Mouse (Mus musculus): ENCODE data around the gene Trmt112. TPM values are rescaled to one million over a fixed set of nuclear protein-coding genes. Genes with fewer than 3 reads are reported as not detected.
A peak's percentile ranks its signal among the peaks of the same experiment; 100 is the strongest.

Trmt112 gene
- total and polyA plus RNA-seq, 2 experiments from 2014 or later: 85.4 to 110 TPM

DNA sequence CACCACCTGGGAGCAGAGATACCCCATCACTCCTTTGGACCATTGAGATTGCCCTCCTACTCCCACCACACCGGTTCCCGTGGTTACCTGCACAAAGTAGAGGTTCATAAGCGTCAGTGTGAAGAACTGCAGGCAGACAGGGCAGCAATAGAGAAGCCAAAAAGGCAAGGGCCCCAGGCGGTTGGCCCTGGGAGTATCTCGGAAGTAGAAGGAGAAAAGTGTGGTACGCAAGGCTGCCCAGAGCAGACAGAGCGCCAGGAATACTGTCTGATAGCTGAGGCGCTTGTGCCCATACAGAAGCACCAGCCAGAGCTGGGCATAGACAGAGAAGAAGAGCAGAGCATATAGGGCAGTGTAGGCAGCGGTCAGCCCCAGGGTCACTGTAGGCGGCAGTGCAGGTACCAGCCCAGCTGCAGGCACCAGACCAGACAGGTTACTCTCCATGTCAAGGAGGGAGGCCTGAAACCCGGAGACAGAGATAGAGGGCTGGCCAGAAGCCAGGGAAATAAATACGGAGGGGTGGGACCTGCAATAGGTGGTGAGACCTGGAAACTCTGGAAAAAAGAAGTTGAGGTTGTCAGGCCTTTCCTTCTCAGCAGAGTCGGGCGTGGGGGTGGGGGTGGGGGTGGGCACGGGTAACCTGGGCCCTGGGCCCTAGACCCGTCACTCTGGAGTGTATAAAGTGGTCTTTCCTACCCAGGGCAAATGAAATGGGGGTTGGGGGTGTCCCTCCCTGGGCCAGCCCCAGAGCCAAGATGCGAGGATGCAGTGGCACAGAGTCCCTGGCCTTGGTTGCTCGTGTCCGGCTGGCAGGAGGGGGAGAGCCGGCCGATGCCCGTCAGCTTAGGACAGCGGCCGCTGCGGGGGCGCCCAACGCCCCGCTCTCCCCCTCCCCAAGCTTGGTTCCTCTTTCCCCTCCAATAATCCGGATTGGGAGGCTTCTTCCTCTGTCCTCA is 31.2 kb downstream of the Trmt112 start:
- WGBS: 27% methylated on average over 20 of the region's 29 CpGs
- Histone ChIP-seq H3K4me2 (ENCODE audit: low read depth, low read length, poor library complexity, severe bottlenecking) (peak overlapping the region; percentile 100), H3K9me3 (ENCODE audit: low read length) (no peaks in the 10 kb centered on the region), H3K4me3 (ENCODE audit: low read depth, low read length) (peak overlapping the region; percentile 92), H3K36me3 (ENCODE audit: insufficient read depth, low read length) (peaks cover 8% of the 10 kb centered on the region), H3K4me1 (ENCODE audit: insufficient read depth, low read length) (peaks cover 19% of the 10 kb centered on the region), H3K9ac (replicated peaks; ENCODE audit: low read length, poor library complexity, severe bottlenecking) (peak overlapping the region; percentile 89), H3K27ac (ENCODE audit: low read depth, low read length) (peak overlapping the region; percentile 95), H3K27me3 (ENCODE audit: insufficient read depth, low read length) (peaks cover 3% of the 10 kb centered on the region; the same call in 1 of the 2 replicates)
- no peak for TF ChIP-seq CTCF (IDR thresholded peaks at IDR 0.05)
- no peak for DNase-seq (ENCODE audit: low spot score)
- peak; percentile 12; the same call in 1 of the 2 replicates for ATAC-seq (ENCODE audit: low FRiP score)

DNA sequence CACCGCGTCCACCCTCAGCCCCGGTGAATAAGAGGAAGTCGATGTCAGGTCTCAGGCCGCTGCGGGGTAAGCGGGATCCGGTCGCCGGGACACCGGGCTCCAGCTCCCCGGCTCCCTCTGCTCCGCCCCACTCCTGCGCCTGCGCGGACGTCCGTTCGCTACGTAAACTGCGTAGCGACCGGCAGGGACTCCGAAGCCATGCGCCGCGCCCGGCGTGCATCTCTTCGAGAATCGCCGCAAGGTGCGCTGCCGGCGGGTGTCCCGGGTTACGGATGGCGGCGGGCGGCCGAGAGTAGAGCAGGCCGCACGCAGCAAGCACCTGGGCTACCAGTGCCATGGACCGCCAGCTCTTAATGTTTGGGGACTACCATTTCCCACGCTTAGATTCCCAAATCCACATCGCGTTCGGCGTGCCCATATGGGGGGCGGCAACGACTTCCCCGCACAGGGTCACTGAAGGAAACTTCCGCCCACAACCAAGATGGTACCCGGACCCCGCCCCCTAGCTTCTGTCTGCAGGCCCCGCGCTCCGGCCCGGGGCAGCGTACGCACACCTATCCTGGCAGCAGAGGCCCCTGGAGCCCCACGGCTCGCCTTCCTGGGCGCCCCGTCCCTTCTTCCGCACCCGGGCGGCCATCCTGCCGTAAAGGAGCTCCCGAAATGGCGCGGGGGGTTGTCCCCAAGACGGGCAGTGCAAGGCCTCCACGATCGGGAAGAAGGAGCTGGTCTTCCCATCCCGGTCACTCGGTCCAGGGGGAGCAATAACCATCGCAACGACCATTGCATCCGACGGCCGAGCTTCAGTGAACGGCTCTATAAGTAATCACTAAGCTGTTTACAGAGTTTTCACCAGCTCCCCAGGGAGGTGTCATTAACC is 32.1 kb downstream of the Trmt112 start, which contains the start of gene Bad:
Bad (plus strand) TSS at position 490 of the 877 bp plus-strand sequence.
- H3K4me1 ChIP-seq (ENCODE audit: insufficient read depth, low read length): peaks cover 19% of the 10 kb centered on the region
- peak; percentile 93 for DNase-seq (ENCODE audit: low spot score)
- peaks cover 8% of the 10 kb centered on the region for H3K36me3 ChIP-seq (ENCODE audit: insufficient read depth, low read length)
- H3K4me3 ChIP-seq (ENCODE audit: low read depth, low read length): peak within 1 kb of the TSS; percentile 92
- H3K27ac ChIP-seq (ENCODE audit: low read depth, low read length): peak within 1 kb of the TSS; percentile 95
- no peaks in the 10 kb centered on the region for H3K9me3 ChIP-seq (ENCODE audit: low read length)
- ATAC-seq (ENCODE audit: low FRiP score): peak; percentile 82
- H3K9ac ChIP-seq (replicated peaks; ENCODE audit: low read length, poor library complexity, severe bottlenecking): peak within 1 kb of the TSS; percentile 89
- WGBS: 1% methylated on average over 80 of the region's 83 CpGs
- H3K27me3 ChIP-seq (ENCODE audit: insufficient read depth, low read length): no peaks in the 10 kb centered on the region
- peak within 1 kb of the TSS; percentile 100 for H3K4me2 ChIP-seq (ENCODE audit: low read depth, low read length, poor library complexity, severe bottlenecking)
- peak; percentile 27 for TF ChIP-seq CTCF (IDR thresholded peaks at IDR 0.05)

DNA sequence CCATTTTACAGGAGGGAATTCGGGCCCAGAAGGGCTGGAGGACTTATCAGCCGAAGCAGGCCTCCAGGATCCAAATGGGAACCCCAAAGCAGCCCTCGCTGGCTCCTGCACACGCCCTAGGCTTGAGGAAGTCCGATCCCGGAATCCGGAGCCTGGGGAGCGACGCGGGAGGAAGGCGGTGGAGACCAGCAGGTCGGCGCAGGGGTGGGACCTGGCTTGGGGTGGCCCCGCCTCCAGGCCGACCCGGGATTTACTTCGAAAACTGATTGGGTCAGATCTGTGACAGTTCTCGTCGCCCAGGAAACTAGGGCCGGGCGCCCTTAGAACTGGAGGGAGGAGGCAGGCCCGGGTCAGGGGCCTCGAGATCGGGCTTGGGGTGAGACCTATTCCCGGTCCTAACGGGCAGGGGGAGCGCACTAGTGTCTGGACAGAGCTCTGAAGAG is 32.8 kb downstream of the Trmt112 start, which contains the start of gene Gpr137:
Gpr137 (minus strand) TSS at position 232 of the 443 bp plus-strand sequence.
- Histone ChIP-seq H3K36me3 (ENCODE audit: insufficient read depth, low read length) (peaks cover 8% of the 10 kb centered on the region), H3K4me2 (ENCODE audit: low read depth, low read length, poor library complexity, severe bottlenecking) (peak within 1 kb of the TSS; percentile 100), H3K4me3 (ENCODE audit: low read depth, low read length) (peak within 1 kb of the TSS; percentile 92), H3K9ac (replicated peaks; ENCODE audit: low read length, poor library complexity, severe bottlenecking) (peak within 1 kb of the TSS; percentile 89), H3K9me3 (ENCODE audit: low read length) (no peaks in the 10 kb centered on the region), H3K27ac (ENCODE audit: low read depth, low read length) (peak within 1 kb of the TSS; percentile 95), H3K4me1 (ENCODE audit: insufficient read depth, low read length) (peaks cover 19% of the 10 kb centered on the region), H3K27me3 (ENCODE audit: insufficient read depth, low read length) (no peaks in the 10 kb centered on the region)
- under 1% methylated on average over 27 of the region's 27 CpGs for WGBS
- TF ChIP-seq CTCF (IDR thresholded peaks at IDR 0.05): no peak
- DNase-seq (ENCODE audit: low spot score): peak; percentile 93
- ATAC-seq (ENCODE audit: low FRiP score): peak; percentile 82

DNA sequence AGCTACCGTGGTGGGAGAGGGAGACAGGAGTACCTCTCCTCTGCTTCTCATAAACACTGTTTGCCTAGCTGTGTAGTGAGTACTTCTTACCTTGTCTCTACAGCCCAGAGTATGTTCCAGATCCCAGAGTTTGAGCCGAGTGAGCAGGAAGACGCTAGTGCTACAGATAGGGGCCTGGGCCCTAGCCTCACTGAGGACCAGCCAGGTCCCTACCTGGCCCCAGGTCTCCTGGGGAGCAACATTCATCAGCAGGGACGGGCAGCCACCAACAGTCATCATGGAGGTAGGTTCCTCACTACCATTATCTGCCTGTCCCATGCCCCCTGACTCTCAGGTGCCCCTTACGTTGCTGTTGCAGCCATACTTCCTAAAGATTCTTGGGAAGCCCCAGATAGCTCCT is 33.3 kb downstream of the Trmt112 start:
- DNase-seq (ENCODE audit: low spot score) (no peak), ATAC-seq (ENCODE audit: low FRiP score) (no peak)
- H3K4me3 ChIP-seq (ENCODE audit: low read depth, low read length): peak overlapping the region; percentile 92
- H3K27me3 ChIP-seq (ENCODE audit: insufficient read depth, low read length): no peaks in the 10 kb centered on the region
- WGBS: 25% methylated on average over 5 of the region's 5 CpGs
- H3K4me2 ChIP-seq (ENCODE audit: low read depth, low read length, poor library complexity, severe bottlenecking): peak overlapping the region; percentile 100
- H3K9me3 ChIP-seq (ENCODE audit: low read length): no peaks in the 10 kb centered on the region
- no peak for TF ChIP-seq CTCF (IDR thresholded peaks at IDR 0.05)
- H3K27ac ChIP-seq (ENCODE audit: low read depth, low read length): peak overlapping the region; percentile 95
- peaks cover 7% of the 10 kb centered on the region for H3K36me3 ChIP-seq (ENCODE audit: insufficient read depth, low read length)
- H3K4me1 ChIP-seq (ENCODE audit: insufficient read depth, low read length): peaks cover 19% of the 10 kb centered on the region
- H3K9ac ChIP-seq (replicated peaks; ENCODE audit: low read length, poor library complexity, severe bottlenecking): peak overlapping the region; percentile 89

DNA sequence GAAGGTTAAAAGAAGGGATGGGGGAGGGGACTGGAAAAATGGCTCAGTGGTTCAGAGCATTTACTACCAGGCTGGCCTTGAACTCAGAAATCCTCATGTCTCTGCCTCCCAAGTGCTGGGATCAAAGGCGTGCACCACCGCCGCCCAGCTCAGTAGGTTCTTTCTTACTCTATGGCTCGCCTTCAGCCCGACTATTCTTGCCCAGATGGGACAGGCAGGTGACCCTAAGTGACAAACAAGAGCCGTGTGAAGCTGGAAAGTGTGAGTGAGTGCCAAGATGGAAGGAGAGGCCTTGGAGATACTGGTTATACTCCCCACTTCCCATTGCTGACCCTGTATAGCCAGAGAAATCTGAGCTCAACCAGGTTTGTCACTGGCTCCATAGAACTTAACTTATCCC is 34.2 kb downstream of the Trmt112 start:
- Histone ChIP-seq H3K9me3 (ENCODE audit: low read length) (no peaks in the 10 kb centered on the region), H3K4me2 (ENCODE audit: low read depth, low read length, poor library complexity, severe bottlenecking) (no peak overlapping the region), H3K36me3 (ENCODE audit: insufficient read depth, low read length) (peaks cover 5% of the 10 kb centered on the region; the same call in 1 of the 2 replicates), H3K27ac (ENCODE audit: low read depth, low read length) (no peak overlapping the region), H3K9ac (replicated peaks; ENCODE audit: low read length, poor library complexity, severe bottlenecking) (no peak overlapping the region), H3K4me1 (ENCODE audit: insufficient read depth, low read length) (peaks cover 19% of the 10 kb centered on the region), H3K4me3 (ENCODE audit: low read depth, low read length) (no peak overlapping the region), H3K27me3 (ENCODE audit: insufficient read depth, low read length) (no peaks in the 10 kb centered on the region)
- DNase-seq (ENCODE audit: low spot score) (no peak), ATAC-seq (ENCODE audit: low FRiP score) (no peak)
- TF ChIP-seq CTCF (IDR thresholded peaks at IDR 0.05): no peak
- WGBS: 92% methylated on average over 6 of the region's 6 CpGs
